Mouse (Mus musculus): ENCODE data around the gene Efcab1. TPM values are rescaled to one million over a fixed set of nuclear protein-coding genes. Genes with fewer than 3 reads are reported as not detected.
"Not testable (repeated sequence)": the region's sequence is repeated elsewhere in the genome, so short reads cannot be mapped to it uniquely, and the experiment has no call there.

Gene Efcab1
- 10.7 and 12.6 TPM in 2 replicates for polyA plus RNA-seq (2015; fragmentation: Nextera tagmentation; extraction: Ambion mirVana)

DNA sequence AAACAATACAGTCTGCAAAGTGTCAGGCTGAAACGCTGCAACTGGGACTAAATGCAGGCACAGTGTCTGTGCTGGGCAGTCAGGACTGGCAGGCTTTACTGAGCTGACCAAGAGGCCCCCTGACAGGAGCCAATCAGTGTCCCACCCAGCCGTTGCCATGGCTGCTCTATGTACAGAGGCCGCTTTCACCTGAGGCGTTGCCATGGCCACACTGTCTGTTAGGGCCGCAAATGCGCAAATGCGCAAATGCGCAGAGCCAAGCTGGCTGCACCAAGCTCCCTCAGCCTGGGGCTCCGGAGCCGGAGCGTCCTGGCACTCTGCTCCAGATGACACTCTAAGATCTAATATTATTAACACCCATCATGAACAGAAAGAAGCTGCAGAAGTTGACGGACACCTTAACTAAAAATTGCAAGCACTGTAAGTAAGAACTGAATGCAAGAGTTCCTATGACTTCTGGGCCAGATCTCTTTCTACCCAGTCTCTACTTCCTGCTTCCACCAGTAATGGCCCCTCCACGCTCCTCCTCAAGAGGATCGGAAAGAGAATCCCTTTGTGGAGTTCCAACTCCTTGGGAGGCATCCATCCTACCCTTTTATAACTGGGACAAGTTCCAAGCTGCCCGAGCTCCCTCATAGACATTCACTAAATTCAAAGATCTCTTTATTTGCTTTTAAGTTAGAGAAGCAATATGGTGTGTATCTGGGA lies at the start of gene Efcab1:
Gene Efcab1, plus strand, starts transcription at position 214 of the 708 bp plus-strand sequence.
- H3K4me1 ChIP-seq: peaks cover 9% of the 10 kb centered on the region
- H3K27ac ChIP-seq: no peak within 1 kb of the TSS
- 9% methylated on average over 15 of the region's 15 CpGs for WGBS
- H3K4me3 ChIP-seq: peak within 1 kb of the TSS; percentile 27
- peak; percentile 98 for ATAC-seq (ENCODE audit: borderline replicate concordance, extremely low read depth, low FRiP score, low TSS enrichment)
- H3K36me3 ChIP-seq: no peaks in the 10 kb centered on the region
- H3K9ac ChIP-seq: no peak within 1 kb of the TSS
- H3K9me3 ChIP-seq: no peaks in the 10 kb centered on the region
- no peaks in the 10 kb centered on the region for H3K27me3 ChIP-seq
- H3K4me2 ChIP-seq: peak within 1 kb of the TSS; percentile 50

GRCm38 (mm10) chr16:14859443-14859842 lies 47.0 kb upstream of the Efcab1 start:
- no peak for ATAC-seq (ENCODE audit: borderline replicate concordance, extremely low read depth, low FRiP score, low TSS enrichment)
- Histone ChIP-seq H3K27ac (no peak overlapping the region), H3K9me3 (no peaks in the 10 kb centered on the region), H3K27me3 (no peaks in the 10 kb centered on the region), H3K36me3 (no peaks in the 10 kb centered on the region), H3K4me2 (no peak overlapping the region), H3K4me1 (0 out of 2 replicates have a peak, but pooled peaks cover 3% of the 10 kb centered on the region), H3K9ac (no peak overlapping the region), H3K4me3 (no peak overlapping the region)

GRCm38 (mm10) chr16:14884916-14885315 lies 21.5 kb upstream of the Efcab1 start:
- no peak for ATAC-seq (ENCODE audit: borderline replicate concordance, extremely low read depth, low FRiP score, low TSS enrichment)
- 80% methylated on average over 2 of the region's 2 CpGs for WGBS

GRCm38 (mm10) chr16:14885372-14885771 lies 21.0 kb upstream of the Efcab1 start:
- Histone ChIP-seq H3K4me2 (no peak overlapping the region), H3K9me3 (no peaks in the 10 kb centered on the region), H3K4me3 (no peak overlapping the region), H3K27ac (no peak overlapping the region), H3K9ac (no peak overlapping the region), H3K4me1 (no peaks in the 10 kb centered on the region), H3K27me3 (no peaks in the 10 kb centered on the region), H3K36me3 (no peaks in the 10 kb centered on the region)
- no peak for ATAC-seq (ENCODE audit: borderline replicate concordance, extremely low read depth, low FRiP score, low TSS enrichment)
- WGBS: 59% methylated on average over 1 of the region's 1 CpGs

More at GRCm38 (mm10) chr16:14884916-14885315, 21.5 kb upstream of the Efcab1 start:
- no peak overlapping the region for H3K9ac ChIP-seq
- H3K27ac ChIP-seq: no peak overlapping the region
- no peak overlapping the region for H3K4me3 ChIP-seq
- H3K27me3 ChIP-seq: no peaks in the 10 kb centered on the region
- H3K4me2 ChIP-seq: no peak overlapping the region
- no peaks in the 10 kb centered on the region for H3K9me3 ChIP-seq
- no peaks in the 10 kb centered on the region for H3K36me3 ChIP-seq
- no peaks in the 10 kb centered on the region for H3K4me1 ChIP-seq

- peak; percentile 52; the same call in 1 of the 2 replicates for ATAC-seq (ENCODE audit: borderline replicate concordance, extremely low read depth, low FRiP score, low TSS enrichment)
- Histone ChIP-seq H3K9me3 (no peaks in the 10 kb centered on the region), H3K27ac (peak overlapping the region; percentile 44; the same call in 1 of the 2 replicates), H3K4me1 (peaks cover 16% of the 10 kb centered on the region), H3K4me2 (no peak overlapping the region), H3K4me3 (no peak overlapping the region), H3K27me3 (no peaks in the 10 kb centered on the region), H3K9ac (no peak overlapping the region), H3K36me3 (no peaks in the 10 kb centered on the region)
- 44% methylated on average over 3 of the region's 3 CpGs for WGBS
Measured at GRCm38 (mm10) chr16:14892492-14892891, 13.9 kb upstream of the Efcab1 start.

DNA sequence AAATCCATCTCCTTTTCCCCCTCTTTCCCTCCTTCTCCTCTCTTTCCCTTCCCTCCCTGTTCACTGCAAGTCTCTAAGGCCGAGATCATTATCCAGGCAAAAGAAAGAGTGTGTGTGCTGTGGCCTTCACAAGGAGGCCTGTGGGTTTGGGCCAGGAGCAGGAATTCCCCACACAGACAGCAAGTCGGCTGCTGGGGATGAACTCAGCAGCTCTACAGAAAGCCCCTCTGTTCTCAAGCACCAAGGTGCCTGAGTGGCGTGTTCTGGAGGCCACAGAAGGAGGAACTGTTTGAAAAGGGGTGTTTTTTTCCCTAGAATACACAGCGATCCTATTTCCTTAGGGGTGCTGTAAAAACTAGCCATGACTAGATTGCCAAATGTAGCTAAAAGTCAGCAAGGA lies 12.5 kb upstream of the Efcab1 start:
- Histone ChIP-seq H3K4me2 (no peak overlapping the region), H3K27me3 (no peaks in the 10 kb centered on the region), H3K9ac (no peak overlapping the region), H3K9me3 (no peaks in the 10 kb centered on the region), H3K4me3 (no peak overlapping the region), H3K4me1 (peaks cover 16% of the 10 kb centered on the region), H3K36me3 (no peaks in the 10 kb centered on the region), H3K27ac (peak overlapping the region; percentile 54)
- WGBS: 31% methylated on average over 4 of the region's 4 CpGs
- no peak for ATAC-seq (ENCODE audit: borderline replicate concordance, extremely low read depth, low FRiP score, low TSS enrichment)

DNA sequence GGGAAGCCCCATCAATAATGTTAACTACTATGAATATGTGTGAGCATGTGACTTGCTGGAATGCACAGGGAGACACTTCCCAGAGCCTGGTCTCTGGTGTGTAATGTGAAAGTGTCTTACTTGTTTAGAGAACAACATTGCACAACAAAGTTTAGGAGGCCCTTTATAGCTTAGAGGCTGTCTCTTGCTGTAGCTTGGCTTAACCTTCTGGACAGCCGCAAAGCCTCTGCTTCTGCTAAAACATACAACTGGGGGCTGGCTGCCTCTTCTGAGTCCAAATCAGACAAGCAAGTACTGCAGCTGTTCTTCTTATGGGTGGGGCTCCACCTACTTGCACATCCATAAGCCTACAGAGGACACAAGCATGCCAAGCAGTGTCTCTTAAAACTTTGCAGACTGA lies 11.7 kb upstream of the Efcab1 start:
- Histone ChIP-seq H3K9ac (no peak overlapping the region), H3K36me3 (no peaks in the 10 kb centered on the region), H3K4me2 (no peak overlapping the region), H3K4me1 (peaks cover 16% of the 10 kb centered on the region), H3K27ac (peak overlapping the region; percentile 72), H3K9me3 (no peaks in the 10 kb centered on the region), H3K27me3 (no peaks in the 10 kb centered on the region), H3K4me3 (no peak overlapping the region)
- WGBS: 55% methylated on average over 1 of the region's 1 CpGs
- ATAC-seq (ENCODE audit: borderline replicate concordance, extremely low read depth, low FRiP score, low TSS enrichment): peak; percentile 89

DNA sequence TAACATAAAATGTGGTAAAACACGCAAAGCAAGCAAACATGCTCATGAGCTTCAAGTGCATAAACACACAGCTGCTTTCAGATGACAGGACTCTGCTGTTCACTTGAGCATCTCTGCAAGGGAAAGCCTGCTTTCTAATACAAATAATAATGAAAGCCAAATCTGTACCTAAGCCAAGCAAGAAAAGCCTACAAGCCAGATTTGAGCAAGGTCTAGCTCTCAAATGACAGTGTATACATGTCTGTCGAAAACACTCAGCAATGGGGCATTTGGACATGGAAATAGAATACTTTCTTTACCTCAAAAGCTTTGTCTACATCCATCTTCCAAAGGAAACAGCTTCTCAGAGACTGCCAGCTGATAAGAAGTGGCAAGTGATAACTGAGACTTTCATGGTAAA lies 10.9 kb upstream of the Efcab1 start:
- Histone ChIP-seq H3K4me3 (no peak overlapping the region), H3K4me1 (peaks cover 16% of the 10 kb centered on the region), H3K36me3 (no peaks in the 10 kb centered on the region), H3K27me3 (no peaks in the 10 kb centered on the region), H3K27ac (peak overlapping the region; percentile 72), H3K9ac (no peak overlapping the region), H3K9me3 (no peaks in the 10 kb centered on the region), H3K4me2 (no peak overlapping the region)
- WGBS: 26% methylated on average over 2 of the region's 2 CpGs
- peak; percentile 62; the same call in 1 of the 2 replicates for ATAC-seq (ENCODE audit: borderline replicate concordance, extremely low read depth, low FRiP score, low TSS enrichment)

DNA sequence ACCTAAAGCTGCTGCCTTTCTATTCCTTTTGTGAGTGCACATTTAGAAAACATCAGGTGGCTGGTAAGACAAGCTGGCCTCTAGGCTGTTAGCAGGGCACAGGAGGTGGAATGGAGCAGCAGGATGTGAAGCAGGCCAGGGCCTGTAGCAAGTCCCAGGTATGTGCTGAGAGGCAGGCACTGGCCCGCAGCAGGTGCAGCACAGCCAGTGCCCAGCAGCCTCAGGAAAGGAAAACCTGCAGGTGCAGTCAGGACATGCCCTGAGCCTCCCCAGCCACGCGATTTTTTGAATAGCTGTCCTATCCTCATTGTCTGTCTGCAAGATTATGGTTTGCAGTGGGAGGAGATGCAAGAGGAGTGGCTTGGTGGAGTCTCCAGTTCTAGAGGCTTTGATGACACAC lies 24.3 kb downstream of the Efcab1 start:
- not testable (repeated sequence) for H3K9me3 ChIP-seq; ATAC-seq (ENCODE audit: borderline replicate concordance, extremely low read depth, low FRiP score, low TSS enrichment); H3K4me3 ChIP-seq; H3K27ac ChIP-seq; H3K9ac ChIP-seq; H3K27me3 ChIP-seq; H3K4me1 ChIP-seq; H3K4me2 ChIP-seq; H3K36me3 ChIP-seq
- 58% methylated on average over 3 of the region's 3 CpGs for WGBS

- peaks cover 41% of the 10 kb centered on the region for H3K4me1 ChIP-seq
- peak overlapping the region; percentile 88 for H3K27ac ChIP-seq
- not testable (repeated sequence) for H3K9ac ChIP-seq, H3K27me3 ChIP-seq, H3K36me3 ChIP-seq, H3K4me2 ChIP-seq, H3K9me3 ChIP-seq, H3K4me3 ChIP-seq
- 27% methylated on average over 7 of the region's 7 CpGs for WGBS
- peak; percentile 91 for ATAC-seq (ENCODE audit: borderline replicate concordance, extremely low read depth, low FRiP score, low TSS enrichment)
Measured at GRCm38 (mm10) chr16:14936478-14937166, 30.2 kb downstream of the Efcab1 start.

- peak; percentile 6; the same call in 1 of the 2 replicates for ATAC-seq (ENCODE audit: borderline replicate concordance, extremely low read depth, low FRiP score, low TSS enrichment)
- H3K4me3 ChIP-seq: no peak overlapping the region
Measured at GRCm38 (mm10) chr16:14939552-14939951, 33.1 kb downstream of the Efcab1 start.

DNA sequence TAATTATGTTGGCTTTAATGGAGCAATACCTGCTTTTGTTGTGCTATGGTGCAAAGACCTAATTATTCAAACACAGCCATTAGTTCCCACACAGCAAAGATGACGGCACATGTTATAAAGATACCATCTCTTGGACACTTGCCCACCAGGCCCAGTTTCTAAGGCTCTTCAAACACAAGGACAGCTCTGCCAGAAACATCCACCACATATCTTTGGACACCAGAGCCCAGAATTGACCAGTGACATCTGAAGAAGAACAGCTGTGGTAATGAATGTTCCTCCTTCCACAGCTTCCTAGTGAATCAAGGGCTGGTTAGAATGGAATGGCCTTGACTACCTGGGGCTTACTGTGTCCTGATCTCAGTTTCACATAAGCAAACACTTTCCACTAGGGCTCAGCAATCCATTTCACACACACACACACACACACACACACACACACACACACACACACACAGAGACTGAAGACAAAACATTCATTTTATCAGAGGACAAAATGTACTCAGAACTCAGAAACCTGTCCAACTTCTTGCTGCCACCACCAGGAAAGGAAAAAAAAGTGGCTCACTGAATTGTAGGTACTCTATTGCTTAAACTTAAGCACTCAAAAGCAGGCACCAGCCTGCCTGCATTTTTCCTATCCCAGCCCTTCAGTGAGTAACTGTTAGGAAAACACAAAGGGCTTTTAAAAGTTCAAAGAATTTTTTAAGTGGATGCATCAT lies 33.7 kb downstream of the Efcab1 start:
- no peaks in the 10 kb centered on the region for H3K27me3 ChIP-seq
- H3K27ac ChIP-seq: peak overlapping the region; percentile 85
- no peak overlapping the region for H3K4me2 ChIP-seq
- peaks cover 42% of the 10 kb centered on the region for H3K4me1 ChIP-seq
- H3K36me3 ChIP-seq: no peaks in the 10 kb centered on the region
- no peak overlapping the region for H3K9ac ChIP-seq
- 25% methylated on average over 1 of the region's 1 CpGs for WGBS
- no peaks in the 10 kb centered on the region for H3K9me3 ChIP-seq
- ATAC-seq (ENCODE audit: borderline replicate concordance, extremely low read depth, low FRiP score, low TSS enrichment): peak; percentile 53
- H3K4me3 ChIP-seq: no peak overlapping the region

More at GRCm38 (mm10) chr16:14939552-14939951, 33.1 kb downstream of the Efcab1 start:
- no peak overlapping the region for H3K4me2 ChIP-seq
- 12% methylated on average over 1 of the region's 1 CpGs for WGBS
- H3K4me1 ChIP-seq: peaks cover 42% of the 10 kb centered on the region
- H3K27me3 ChIP-seq: no peaks in the 10 kb centered on the region
- peak overlapping the region; percentile 85 for H3K27ac ChIP-seq
- H3K9ac ChIP-seq: no peak overlapping the region
- no peaks in the 10 kb centered on the region for H3K36me3 ChIP-seq
- no peaks in the 10 kb centered on the region for H3K9me3 ChIP-seq

All from lung, embryonic 15.5 days (tissue).